Mouse (Mus musculus) Patski (cell line): ENCODE data around the gene Cyp2u1. TPM values are rescaled to one million over a fixed set of nuclear protein-coding genes. Genes with fewer than 3 reads are reported as not detected.
A peak's percentile ranks its signal among the peaks of the same experiment; 100 is the strongest.

Source experiments
- ATAC-seq: fragments of 100-300 bp; one replicate; pipeline ENCODE4 v1.8.0; 2021
- CTCF ChIA-PET: fragments of 350-600 bp; sonication (Branson Sonifier 250); formaldehyde crosslinking; loops from one replicate; lab custom pipeline; 2022; ENCODE audit warnings: inconsistent platforms; lab: Charles Lee
- POLR2A ChIA-PET: fragments of 350-600 bp; sonication (Branson Sonifier 250); formaldehyde crosslinking; loops from one replicate; lab custom pipeline; 2022; ENCODE audit warnings: antibody characterized with exemption, inconsistent platforms; lab: Charles Lee
- DNase-seq: peaks from one replicate; pipeline ENCODE4 v3.0.0-alpha.2; 2011; ENCODE audit warnings: low read depth, low spot score
- H3K27me3 ChIP-seq: fragments of 371-371 bp; one replicate; pipeline ENCODE4 v1.5.1; 2021
- CTCF ChIP-seq: fragments of 100-300 bp; IDR thresholded peaks from one replicate; pipeline ENCODE4 v1.5.1; 2021
- in situ Hi-C: fragments of 300-500 bp; cut with MboI; formaldehyde crosslinking; loops from 3 replicates; pipeline ENCODE4 v1.11.1; 2018; ENCODE audit warnings: low pct_unique_long_range_greater_than_20kb, mixed read lengths
- polyA plus RNA-seq: library from polyadenylated mRNA; unstranded; gene quantifications from one replicate; pipeline ENCODE4 v1.2.3, GENCODE M21; 2021

The Cyp2u1 gene
- polyA plus RNA-seq, 1 experiment from 2014 or later, result 16.9 TPM

DNA sequence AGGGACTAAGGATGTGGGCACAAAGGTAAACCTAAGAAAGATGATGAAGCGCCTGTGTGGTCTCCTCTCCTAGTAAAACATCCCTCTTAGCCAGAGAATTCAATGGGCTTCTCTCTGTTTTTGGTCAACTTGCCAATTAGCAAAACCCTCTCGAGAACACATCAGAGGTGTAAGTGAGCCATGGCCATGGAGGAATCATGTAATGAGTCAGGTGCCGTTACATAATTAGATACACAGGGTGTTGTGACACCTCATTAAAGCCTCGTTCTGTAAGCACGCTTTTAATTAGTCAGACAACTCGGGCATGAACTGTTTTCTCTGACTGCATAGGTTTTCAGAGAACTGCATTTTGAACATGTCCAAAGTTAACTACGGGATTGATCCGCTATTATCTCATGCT lies 33.6 kb upstream of the Cyp2u1 start:
- ChIA-PET POLR2A (no interaction called here), CTCF (interaction anchor here (0.7 kb wide), 1 partner anchor 17 kb away, joined by 3 read pairs; no protein-coding TSS in a partner anchor)
- ATAC-seq, result no peak
- TF ChIP-seq CTCF, result no peak
- DNase-seq, result no peak
- H3K27me3 ChIP-seq, result no peaks in the 10 kb centered on the region
- in situ Hi-C loops, result no loop called here

DNA sequence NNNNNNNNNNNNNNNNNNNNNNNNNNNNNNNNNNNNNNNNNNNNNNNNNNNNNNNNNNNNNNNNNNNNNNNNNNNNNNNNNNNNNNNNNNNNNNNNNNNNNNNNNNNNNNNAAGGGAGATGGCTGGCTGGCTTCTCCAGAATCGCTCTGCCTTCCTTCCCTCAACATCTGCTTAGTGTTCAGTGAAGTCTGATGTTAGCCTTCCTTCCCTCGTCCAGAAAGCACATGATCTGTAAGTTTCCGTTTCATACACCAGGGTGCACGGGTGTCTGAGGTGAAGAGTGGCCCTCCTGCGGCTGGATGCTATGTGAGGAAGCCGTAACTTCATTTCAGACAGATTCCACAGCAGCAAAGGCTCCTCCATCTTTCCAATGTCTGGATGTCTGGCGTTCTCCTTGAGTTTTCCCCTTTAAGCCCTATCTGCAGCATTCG lies 32.1 kb upstream of the Cyp2u1 start:
- DNase-seq (no peak), ATAC-seq (no peak)
- ChIA-PET POLR2A (no interaction called here), CTCF (interaction anchor here (0.9 to 4.9 kb wide), 5 partner anchors 13 to 187 kb away, joined by 3 to 36 read pairs (median 4); no protein-coding TSS in a partner anchor)
- in situ Hi-C loops, result no loop called here
- H3K27me3 ChIP-seq, result no peaks in the 10 kb centered on the region
- TF ChIP-seq CTCF, result no peak

GRCm38 (mm10) chr3:131327189-131327588 lies 24.2 kb upstream of the Cyp2u1 start:
- DNase-seq (no peak), ATAC-seq (no peak)
- POLR2A ChIA-PET, result interaction anchor here (0.7 kb wide), 1 partner anchor 13 kb away, joined by 4 read pairs; no protein-coding TSS in a partner anchor
- H3K27me3 ChIP-seq, result no peaks in the 10 kb centered on the region
- no peak for TF ChIP-seq CTCF
- in situ Hi-C loops, result no loop called here
- CTCF ChIA-PET, result interaction anchor here (0.9 to 1.1 kb wide), 2 partner anchors 225 to 259 kb away, joined by 3 read pairs; no protein-coding TSS in a partner anchor

DNA sequence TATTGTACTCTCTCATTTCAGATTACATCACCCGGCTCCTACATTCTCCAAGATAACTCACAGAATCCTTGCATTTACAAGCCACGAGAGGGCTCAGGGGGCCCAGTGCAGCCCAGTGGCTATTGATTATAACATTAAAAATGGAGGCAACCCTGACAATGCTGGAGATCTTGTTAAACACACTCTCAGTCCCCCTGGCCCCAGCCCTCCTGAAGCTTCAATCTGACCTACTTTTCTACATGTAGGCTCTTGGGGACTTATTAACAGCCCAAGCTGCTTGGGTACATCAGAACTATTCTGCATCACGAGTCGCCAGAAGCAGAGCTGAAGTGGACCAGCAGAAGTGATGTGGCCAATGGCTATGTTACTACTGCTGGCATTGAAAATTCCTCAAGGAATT lies 23.6 kb upstream of the Cyp2u1 start:
- ATAC-seq (no peak), DNase-seq (no peak)
- CTCF ChIA-PET, result interaction anchor here (0.9 to 1.1 kb wide), 2 partner anchors 225 to 260 kb away, joined by 3 read pairs; no protein-coding TSS in a partner anchor
- POLR2A ChIA-PET, result no interaction called here
- in situ Hi-C loops, result no loop called here
- H3K27me3 ChIP-seq, result no peaks in the 10 kb centered on the region
- no peak for TF ChIP-seq CTCF

DNA sequence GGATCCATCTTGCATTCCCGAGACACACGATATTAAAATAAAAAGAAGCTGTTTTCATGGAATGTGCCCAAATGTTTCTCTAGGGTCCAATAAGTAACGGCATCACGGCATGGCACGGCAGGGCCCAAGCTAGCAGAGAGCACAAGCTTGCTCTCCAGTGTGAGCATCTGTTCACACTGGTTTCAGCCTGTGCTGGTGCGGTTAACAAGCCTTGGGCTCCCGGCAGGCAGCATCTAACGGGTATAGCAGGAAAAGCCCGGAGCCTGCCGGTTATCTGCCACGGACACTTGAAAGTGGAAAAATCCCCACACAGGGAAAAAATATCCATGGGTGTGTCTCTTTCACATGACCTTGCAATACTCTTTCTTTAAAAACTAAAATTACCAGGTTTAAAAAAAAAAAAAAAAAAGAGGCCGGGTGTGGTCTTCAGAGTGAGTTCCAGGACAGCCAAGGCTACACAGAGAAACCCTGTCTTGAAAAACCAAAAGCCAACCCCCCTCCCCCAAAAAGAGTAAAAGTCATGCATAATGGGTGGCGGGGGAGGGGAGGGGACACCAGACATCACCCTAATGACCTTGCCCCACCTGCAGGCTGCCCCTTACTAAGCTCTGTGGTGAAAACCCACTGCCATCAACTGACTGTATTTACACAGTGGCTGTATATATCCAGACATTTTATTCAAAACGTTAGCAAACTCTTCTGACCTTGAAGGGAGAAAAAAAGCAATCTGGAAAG lies 19.2 kb upstream of the Cyp2u1 start:
- TF ChIP-seq CTCF, result no peak
- ATAC-seq (no peak), DNase-seq (no peak)
- H3K27me3 ChIP-seq, result no peaks in the 10 kb centered on the region
- ChIA-PET POLR2A (interaction anchor here (0.6 to 1.0 kb wide), 3 partner anchors 160 to 559 kb away, joined by 3 to 5 read pairs (median 4); no protein-coding TSS in a partner anchor), CTCF (interaction anchor here (0.9 to 5.6 kb wide), 6 partner anchors 10 to 230 kb away, joined by 3 to 81 read pairs (median 8); no protein-coding TSS in a partner anchor)
- in situ Hi-C loops, result no loop called here

- DNase-seq, result peak; percentile 37
- in situ Hi-C loops, result no loop called here
- CTCF ChIA-PET, result interaction anchor here (0.7 to 5.6 kb wide), 43 partner anchors 9 to 267 kb away, joined by 3 to 81 read pairs (median 5); partner anchors contain the start of genes Cyp2u1 and Papss1
- H3K27me3 ChIP-seq, result no peaks in the 10 kb centered on the region
- POLR2A ChIA-PET, result interaction anchor here (0.8 to 1.8 kb wide), 4 partner anchors 12 to 232 kb away, joined by 3 to 5 read pairs (median 4); partner anchors contain the start of gene Cyp2u1
- peak; percentile 51 for ATAC-seq
- peak; percentile 98 for TF ChIP-seq CTCF
These were observed 17.2 kb upstream of the Cyp2u1 start for GRCm38 (mm10) chr3:131320184-131320583.

DNA sequence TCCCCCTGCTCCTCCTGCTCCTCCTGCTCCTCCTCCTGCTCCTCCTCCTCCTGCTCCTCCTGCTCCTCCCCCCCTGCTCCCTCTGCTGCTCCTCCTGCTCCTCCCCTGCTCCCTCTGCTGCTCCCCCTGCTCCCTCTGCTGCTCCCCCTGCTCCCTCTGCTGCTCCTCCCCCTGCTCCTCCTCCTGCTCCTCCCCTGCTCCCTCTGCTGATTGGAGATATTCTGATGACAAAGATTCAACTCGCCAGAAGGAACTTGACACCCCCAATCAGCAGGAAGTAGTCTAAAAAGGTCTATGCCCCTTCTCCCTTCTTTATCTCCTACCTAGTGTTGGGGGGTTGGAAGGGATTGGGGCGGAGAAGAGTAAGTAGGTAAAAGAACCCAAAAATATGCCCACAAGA lies 15.2 kb upstream of the Cyp2u1 start:
- H3K27me3 ChIP-seq, result no peaks in the 10 kb centered on the region
- TF ChIP-seq CTCF, result no peak
- ATAC-seq (no peak), DNase-seq (no peak)
- POLR2A ChIA-PET, result no interaction called here
- CTCF ChIA-PET, result interaction anchor here (5.6 kb wide), 1 partner anchor 234 kb away, joined by 81 read pairs; no protein-coding TSS in a partner anchor
- in situ Hi-C loops, result no loop called here

DNA sequence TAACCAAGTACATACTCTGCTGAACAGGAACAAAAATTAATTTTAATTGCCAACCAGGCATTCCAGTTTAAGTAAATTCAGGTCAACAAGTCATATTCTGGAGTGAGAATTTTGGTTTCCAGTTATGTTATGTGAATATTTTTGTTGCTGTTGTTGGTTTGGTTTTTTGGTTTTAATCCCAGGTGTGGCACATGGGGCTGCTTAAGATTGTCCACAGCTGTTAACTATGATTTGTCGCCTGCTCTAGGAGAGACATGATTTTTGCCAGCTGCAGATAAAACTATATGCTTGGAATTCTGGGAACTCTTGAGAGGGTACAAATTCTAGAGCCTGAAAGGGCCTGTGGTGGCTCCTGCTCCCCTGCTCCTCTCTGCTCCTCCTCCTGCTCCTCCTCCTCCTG lies 14.1 kb upstream of the Cyp2u1 start:
- CTCF ChIA-PET, result interaction anchor here (1.0 to 1.4 kb wide), 3 partner anchors 12 to 245 kb away, joined by 3 read pairs; no protein-coding TSS in a partner anchor
- POLR2A ChIA-PET, result interaction anchor here (0.9 kb wide), 1 partner anchor 234 kb away, joined by 6 read pairs; no protein-coding TSS in a partner anchor
- in situ Hi-C loops, result no loop called here
- H3K27me3 ChIP-seq, result no peaks in the 10 kb centered on the region
- ATAC-seq (no peak), DNase-seq (no peak)
- no peak for TF ChIP-seq CTCF

GRCm38 (mm10) chr3:131315957-131316510 lies 13.0 kb upstream of the Cyp2u1 start:
- ATAC-seq, result no peak
- TF ChIP-seq CTCF, result no peak
- no peak for DNase-seq

DNA sequence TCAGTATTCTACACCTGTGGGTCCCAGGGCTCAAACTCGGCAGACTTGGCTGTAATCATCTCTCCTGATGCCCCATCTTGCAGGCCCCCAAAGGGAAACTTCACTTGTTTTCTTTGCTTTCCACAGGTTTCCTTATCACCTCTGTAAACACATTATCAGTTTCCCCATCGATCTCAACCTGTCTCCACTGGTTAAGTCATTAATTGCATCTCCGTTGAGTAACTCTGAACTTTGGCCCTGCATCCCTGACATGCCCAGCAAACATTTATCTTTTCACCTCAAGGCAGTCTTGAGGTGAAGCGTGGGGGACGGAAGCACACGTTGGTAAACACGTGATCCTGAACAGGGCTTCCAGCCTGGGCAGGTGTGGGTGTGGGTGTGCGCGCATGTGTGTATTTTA lies 9.3 kb upstream of the Cyp2u1 start:
- CTCF ChIA-PET, result interaction anchor here (1.6 kb wide), 1 partner anchor 8 kb away, joined by 6 read pairs; the partner anchor contains the start of gene Cyp2u1
- no peak for DNase-seq
- POLR2A ChIA-PET, result interaction anchor here (1.4 kb wide), 1 partner anchor 33 kb away, joined by 3 read pairs; no protein-coding TSS in a partner anchor
- TF ChIP-seq CTCF, result no peak
- no peak for ATAC-seq
- in situ Hi-C loops, result no loop called here
- no peaks in the 10 kb centered on the region for H3K27me3 ChIP-seq

More at GRCm38 (mm10) chr3:131315957-131316510, 13.0 kb upstream of the Cyp2u1 start:
- H3K27me3 ChIP-seq, result no peaks in the 10 kb centered on the region
- ChIA-PET POLR2A (interaction anchor here (0.6 kb wide), 1 partner anchor 559 kb away, joined by 3 read pairs; no protein-coding TSS in a partner anchor), CTCF (interaction anchor here (1.0 to 1.4 kb wide), 4 partner anchors 12 to 246 kb away, joined by 3 read pairs; no protein-coding TSS in a partner anchor)
- in situ Hi-C loops, result no loop called here
